Mouse (Mus musculus) olfactory bulb, adult 2 months (tissue): ENCODE measurements around the gene Sdccag8.

Experiments
- CTCF ChIP-seq: fragments of 200-500 bp; IDR thresholded peaks from 2 replicates; pipeline ENCODE4 v1.5.1; 2012; ENCODE audit warnings: low read depth, mild to moderate bottlenecking, low read length, moderate library complexity; ENCODE audit not compliant: insufficient read depth
- POLR2A ChIP-seq: fragments of 200-500 bp; IDR thresholded peaks from 2 replicates; pipeline ENCODE4 v1.6.1; 2012; ENCODE audit warnings: mild to moderate bottlenecking, low read depth, low read length, moderate library complexity; ENCODE audit not compliant: insufficient read depth

DNA sequence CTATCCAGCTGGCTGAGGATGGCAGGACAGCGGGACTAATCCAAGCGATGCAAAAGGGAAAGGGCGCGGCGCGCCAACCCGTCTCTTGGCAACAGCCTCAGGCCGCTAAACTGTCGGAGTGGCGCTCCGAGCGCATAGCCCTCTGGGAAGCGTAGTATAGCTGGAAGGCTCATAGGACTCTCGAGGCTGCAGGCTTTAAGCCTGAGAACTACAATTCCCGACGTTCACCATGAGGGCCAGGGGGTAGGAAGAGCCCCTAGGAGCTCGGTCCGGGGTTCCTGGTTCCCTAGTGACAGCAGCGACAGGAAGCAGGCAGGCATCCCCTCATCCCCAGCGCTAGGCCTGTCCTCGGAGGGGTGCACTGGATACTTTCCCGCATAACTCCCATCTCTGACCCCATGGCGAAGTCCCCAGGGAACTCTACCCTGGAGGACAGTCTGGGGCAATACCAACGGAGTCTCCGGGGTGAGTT lies at the start of gene Sdccag8:
- TF ChIP-seq CTCF, result no peak
- TF ChIP-seq POLR2A, result peak; percentile 49; the same call in 1 of the 2 replicates
